Mouse (Mus musculus) heart, embryonic 15.5 days (tissue): Measurements from ENCODE around the gene Ntan1. TPM values are rescaled to one million over a fixed set of nuclear protein-coding genes. Genes with fewer than 3 reads are reported as not detected.
"Not testable (repeated sequence)": the region's sequence is repeated elsewhere in the genome, so short reads cannot be mapped to it uniquely, and the experiment has no call there.

Experiments used
- ATAC-seq: fragments of 200-750 bp; cut with Nextera tagmentation; replicated peaks from 2 replicates; pipeline ENCODE4 v1.8.0; 2017; ENCODE audit warnings: low read depth, moderate TSS enrichment; ENCODE audit not compliant: insufficient number of reproducible peaks, insufficient read depth, low FRiP score
- H3K27ac ChIP-seq: fragments of 300-500 bp; sonication (generic); 2 replicates; pipeline ENCODE4 v1.5.1; 2015; ENCODE audit warnings: mild to moderate bottlenecking, inconsistent platforms
- H3K27me3 ChIP-seq: fragments of 300-500 bp; sonication (generic); 2 replicates; pipeline ENCODE4 v1.6.1; 2015; ENCODE audit warnings: inconsistent platforms
- H3K36me3 ChIP-seq: fragments of 300-500 bp; sonication (generic); 2 replicates; pipeline ENCODE4 v1.6.1; 2015; ENCODE audit warnings: mild to moderate bottlenecking, inconsistent platforms
- H3K4me1 ChIP-seq: fragments of 300-500 bp; sonication (generic); replicated peaks from 2 replicates; pipeline ENCODE4 v1.6.1; 2015; ENCODE audit warnings: inconsistent platforms
- H3K4me2 ChIP-seq: fragments of 300-500 bp; sonication (generic); 2 replicates; pipeline ENCODE4 v1.6.1; 2015; ENCODE audit warnings: inconsistent platforms, mild to moderate bottlenecking, moderate library complexity
- H3K4me3 ChIP-seq: fragments of 300-500 bp; sonication (generic); 2 replicates; pipeline ENCODE4 v1.5.1; 2015; ENCODE audit warnings: mild to moderate bottlenecking, inconsistent platforms
- H3K9ac ChIP-seq: fragments of 300-500 bp; sonication (generic); 2 replicates; pipeline ENCODE4 v1.6.1; 2015; ENCODE audit warnings: mild to moderate bottlenecking, inconsistent platforms
- H3K9me3 ChIP-seq: fragments of 300-500 bp; sonication (generic); replicated peaks from 2 replicates; pipeline ENCODE4 v1.6.1; 2016; ENCODE audit warnings: inconsistent platforms
- WGBS: fragments of 180-500 bp; shearing (Covaris S2); methylation state at CpG from one replicate; pipeline ENCODE4 v1.1.7; 2015; ENCODE audit warnings: mixed read lengths; 5-methylcytosine and 5-hydroxymethylcytosine counted together
- polyA plus RNA-seq: library from polyadenylated mRNA; unstranded; fragments of >200 nt; fragmentation: Nextera tagmentation; extraction: Ambion mirVana; gene quantifications from 2 replicates; pipeline ENCODE4 v1.2.1, GENCODE M21; 2015

Ntan1 gene
- 138 and 145 TPM in 2 replicates for polyA plus RNA-seq

DNA sequence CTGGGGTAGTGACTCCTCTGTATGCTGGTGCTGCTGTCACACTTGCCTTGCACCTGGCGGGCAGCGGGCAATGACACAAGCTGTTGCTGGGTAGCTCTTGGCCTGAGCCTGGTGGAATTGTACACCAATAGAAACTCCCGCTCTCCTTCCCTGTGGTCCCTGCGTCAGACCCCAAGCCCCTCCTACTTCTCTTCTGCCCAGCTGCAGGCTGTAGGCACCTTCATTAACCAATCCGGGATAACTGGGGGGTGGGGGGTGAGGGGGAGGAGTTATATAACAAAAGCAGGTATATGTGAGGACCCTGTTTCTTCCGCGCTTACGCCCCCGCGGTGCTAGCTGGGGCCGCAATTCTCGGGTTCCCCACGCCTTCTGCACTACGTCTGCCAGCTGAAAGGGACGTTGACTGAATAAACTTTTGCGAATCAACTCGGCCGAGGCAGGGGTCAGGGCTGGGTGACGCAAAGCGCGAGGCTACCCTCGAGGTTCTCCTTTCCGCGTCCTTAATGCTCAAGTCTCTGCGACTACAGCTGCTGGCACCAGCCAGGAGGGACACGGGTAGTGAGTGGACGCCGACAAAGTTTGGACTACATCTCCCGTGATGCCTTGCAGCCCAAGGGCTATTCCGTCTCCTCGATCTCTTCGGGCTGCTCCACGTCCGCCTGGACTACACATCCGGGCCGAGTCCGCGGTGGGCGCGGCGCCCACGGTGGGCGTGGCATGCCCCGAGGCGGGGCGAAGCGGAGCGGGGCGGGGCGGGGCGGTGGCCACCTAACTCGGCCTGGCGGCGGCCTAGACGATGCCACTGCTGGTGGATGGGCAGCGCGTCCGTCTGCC, at the start of gene Ntan1:
Gene Ntan1, plus strand, starts transcription at position 286 of the 834 bp plus-strand sequence.
- H3K27ac ChIP-seq = peak within 1 kb of the TSS; percentile 96
- ATAC-seq = peak; percentile 96
- no peaks in the 10 kb centered on the region for H3K27me3 ChIP-seq
- peaks cover 26% of the 10 kb centered on the region for H3K4me1 ChIP-seq
- peak within 1 kb of the TSS; percentile 75 for H3K4me2 ChIP-seq
- no peaks in the 10 kb centered on the region for H3K9me3 ChIP-seq
- peak within 1 kb of the TSS; percentile 77 for H3K4me3 ChIP-seq
- peaks cover 16% of the 10 kb centered on the region; the same call in 1 of the 2 replicates for H3K36me3 ChIP-seq
- WGBS = under 1% methylated on average over 58 of the region's 58 CpGs
- H3K9ac ChIP-seq = peak within 1 kb of the TSS; percentile 82

DNA sequence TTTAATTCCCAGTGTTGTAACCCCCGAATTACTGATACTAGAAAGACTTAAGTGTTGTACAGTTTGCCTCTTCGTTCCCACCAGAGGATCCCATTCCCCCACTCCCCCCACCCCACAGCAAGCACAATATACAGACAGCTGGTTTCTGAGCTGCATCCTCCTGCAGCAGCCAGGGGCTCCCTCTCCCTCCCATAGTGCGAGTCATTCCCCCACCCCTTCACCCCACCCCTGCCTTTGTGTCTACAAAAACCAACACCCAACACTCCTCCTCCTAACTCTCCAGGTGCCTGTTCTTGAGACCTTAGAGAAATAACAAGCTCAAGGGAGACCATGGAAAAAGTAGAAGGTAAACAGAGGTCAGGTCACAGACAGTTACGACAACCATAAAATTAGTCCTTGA, 47.0 kb upstream of the Ntan1 start:
- H3K4me2 ChIP-seq, ATAC-seq, H3K27ac ChIP-seq, H3K4me1 ChIP-seq, H3K4me3 ChIP-seq, H3K9me3 ChIP-seq, H3K27me3 ChIP-seq, H3K9ac ChIP-seq, H3K36me3 ChIP-seq: not testable (repeated sequence)
- 67% methylated on average over 4 of the region's 4 CpGs for WGBS

DNA sequence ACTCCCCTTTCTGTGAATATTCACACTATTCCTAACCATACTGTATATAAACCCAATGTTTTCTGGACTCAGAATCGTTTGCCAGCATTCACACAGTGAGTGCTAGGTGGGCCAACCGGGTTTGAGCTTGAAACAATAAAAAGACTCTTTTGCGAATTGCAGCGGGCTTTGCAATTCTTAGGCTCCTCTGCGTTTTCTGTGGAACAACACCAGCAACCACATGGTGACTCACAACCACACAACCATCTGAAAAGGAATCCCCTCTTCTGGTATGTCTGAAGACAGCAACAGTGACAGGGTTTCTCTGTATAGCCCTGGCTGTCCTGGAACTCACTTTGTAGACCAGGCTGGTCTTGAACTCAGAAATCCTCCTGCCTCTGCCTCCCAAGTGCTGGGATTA, 46.6 kb upstream of the Ntan1 start:
- H3K27ac ChIP-seq, H3K9me3 ChIP-seq, H3K9ac ChIP-seq, H3K4me1 ChIP-seq, H3K4me2 ChIP-seq, H3K36me3 ChIP-seq, H3K27me3 ChIP-seq, ATAC-seq, H3K4me3 ChIP-seq: not testable (repeated sequence)
- 82% methylated on average over 5 of the region's 5 CpGs for WGBS

DNA sequence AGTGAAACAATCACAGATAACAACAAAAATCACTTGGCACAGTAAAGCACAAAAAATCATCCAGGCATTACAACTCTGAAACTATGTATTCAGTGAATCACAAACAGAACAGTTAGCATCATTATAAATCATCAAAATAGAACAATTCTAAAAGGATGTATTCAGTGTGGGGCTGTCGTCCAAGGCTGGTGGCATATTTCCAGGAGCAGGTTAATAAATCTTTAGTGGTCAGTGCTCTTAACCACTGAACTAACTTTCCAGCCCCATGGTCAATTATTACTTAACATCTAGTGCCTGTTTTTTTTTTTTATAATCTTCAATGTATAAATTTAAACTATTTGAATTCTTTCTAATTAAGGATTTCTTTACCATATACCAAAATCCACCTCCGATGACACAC, 44.6 kb upstream of the Ntan1 start:
- 77% methylated on average over 2 of the region's 2 CpGs for WGBS
- not testable (repeated sequence) for H3K27me3 ChIP-seq, ATAC-seq

DNA sequence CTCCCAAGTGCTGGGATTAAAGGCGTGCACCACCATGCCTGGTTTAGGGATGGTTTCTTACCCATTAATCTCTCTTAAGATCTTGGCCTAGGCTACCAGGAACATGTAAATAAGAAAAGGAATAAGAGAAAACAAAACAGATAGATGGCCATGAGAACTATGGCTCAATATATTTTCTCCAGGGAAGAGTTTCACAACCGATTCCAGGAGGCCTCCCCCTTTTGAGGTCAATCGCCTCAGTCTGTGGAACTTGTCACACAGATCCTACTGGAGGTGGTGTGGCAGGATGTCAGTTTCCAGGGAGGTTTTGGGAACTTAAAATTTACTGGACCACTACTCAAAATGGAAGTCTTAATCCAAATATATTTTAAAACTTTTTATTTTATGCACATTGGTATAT, 44.0 kb upstream of the Ntan1 start:
- not testable (repeated sequence) for H3K9ac ChIP-seq, H3K9me3 ChIP-seq, H3K4me1 ChIP-seq, H3K4me2 ChIP-seq, H3K4me3 ChIP-seq, H3K36me3 ChIP-seq, ATAC-seq, H3K27ac ChIP-seq, H3K27me3 ChIP-seq
- WGBS = 76% methylated on average over 3 of the region's 3 CpGs

More for the DNA sequence above, 44.6 kb upstream of the Ntan1 start:
- not testable (repeated sequence) for H3K4me2 ChIP-seq, H3K4me1 ChIP-seq, H3K4me3 ChIP-seq, H3K9me3 ChIP-seq, H3K27ac ChIP-seq, H3K9ac ChIP-seq, H3K36me3 ChIP-seq

DNA sequence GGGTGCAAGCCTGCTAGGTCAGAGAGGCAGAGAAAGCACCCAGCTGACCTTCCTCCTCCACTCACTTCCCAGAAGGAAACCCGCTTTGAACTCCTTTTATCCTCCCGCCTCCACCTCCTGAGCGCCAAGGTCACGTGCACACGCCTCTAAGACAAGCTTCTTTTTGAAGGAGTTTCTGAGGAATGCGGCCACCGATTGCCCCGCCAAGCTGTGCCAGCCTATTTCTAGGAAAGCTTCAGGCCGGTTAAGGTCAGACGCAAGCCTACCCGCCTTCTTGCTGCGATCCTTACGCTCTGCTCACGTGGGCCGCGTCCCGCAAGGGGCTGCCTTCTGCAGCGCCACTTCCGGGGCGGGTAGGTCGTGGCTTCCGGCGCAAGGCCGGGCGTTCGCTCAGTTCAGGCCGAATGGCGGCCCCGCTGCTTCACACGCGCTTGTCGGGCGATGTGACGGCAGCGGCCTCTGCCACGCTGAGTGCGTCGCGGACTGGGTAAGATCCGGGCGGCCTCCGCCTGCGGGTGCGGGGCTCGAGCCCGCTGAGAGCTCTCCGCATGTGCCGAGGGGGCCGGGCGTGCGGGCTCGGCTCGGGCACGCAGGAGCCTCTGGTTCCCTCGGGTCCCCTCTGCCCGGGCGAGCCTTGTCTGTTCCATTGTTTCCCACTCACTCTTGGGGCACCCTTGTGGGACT, 38.1 kb upstream of the Ntan1 start, which contains the start of gene Rrn3:
Gene Rrn3, plus strand, starts transcription at position 356 of the 684 bp plus-strand sequence.
- ATAC-seq = peak; percentile 97
- Histone ChIP-seq H3K4me3 (peak within 1 kb of the TSS; percentile 96), H3K36me3 (peaks cover 14% of the 10 kb centered on the region)

DNA sequence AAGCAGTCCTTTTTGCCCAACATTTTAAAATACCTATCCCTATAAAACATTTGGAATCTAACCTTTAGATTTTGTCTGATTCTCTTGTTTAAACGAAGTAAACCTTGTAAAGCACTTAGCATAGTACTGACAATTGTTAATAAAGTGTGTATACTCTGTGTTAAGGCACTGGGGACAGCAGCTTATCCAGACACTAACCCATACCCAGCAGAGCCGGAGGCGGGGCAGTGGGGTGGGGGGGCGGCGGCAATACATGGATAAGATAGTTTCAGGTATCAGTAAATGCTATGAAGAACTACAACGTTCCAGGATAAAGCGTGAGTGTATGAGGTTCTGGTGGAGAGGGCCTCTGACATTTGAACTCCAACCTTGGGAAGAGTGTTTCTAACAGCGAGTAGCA, 37.4 kb upstream of the Ntan1 start:
- no peak for ATAC-seq
- H3K9me3 ChIP-seq = no peaks in the 10 kb centered on the region
- H3K27ac ChIP-seq = no peak overlapping the region
- peak overlapping the region; percentile 96 for H3K4me3 ChIP-seq
- WGBS = 23% methylated on average over 8 of the region's 8 CpGs
- peak overlapping the region; percentile 97 for H3K9ac ChIP-seq
- H3K4me1 ChIP-seq = peaks cover 13% of the 10 kb centered on the region
- no peaks in the 10 kb centered on the region for H3K27me3 ChIP-seq
- peaks cover 21% of the 10 kb centered on the region for H3K36me3 ChIP-seq
- H3K4me2 ChIP-seq = peak overlapping the region; percentile 70

More for the DNA sequence above, 38.1 kb upstream of the Ntan1 start, which contains the start of gene Rrn3:
- Histone ChIP-seq H3K27ac (peak within 1 kb of the TSS; percentile 83), H3K9me3 (no peaks in the 10 kb centered on the region), H3K9ac (peak within 1 kb of the TSS; percentile 97), H3K4me2 (peak within 1 kb of the TSS; percentile 70), H3K27me3 (no peaks in the 10 kb centered on the region), H3K4me1 (peaks cover 13% of the 10 kb centered on the region)
- under 1% methylated on average over 57 of the region's 57 CpGs for WGBS

DNA sequence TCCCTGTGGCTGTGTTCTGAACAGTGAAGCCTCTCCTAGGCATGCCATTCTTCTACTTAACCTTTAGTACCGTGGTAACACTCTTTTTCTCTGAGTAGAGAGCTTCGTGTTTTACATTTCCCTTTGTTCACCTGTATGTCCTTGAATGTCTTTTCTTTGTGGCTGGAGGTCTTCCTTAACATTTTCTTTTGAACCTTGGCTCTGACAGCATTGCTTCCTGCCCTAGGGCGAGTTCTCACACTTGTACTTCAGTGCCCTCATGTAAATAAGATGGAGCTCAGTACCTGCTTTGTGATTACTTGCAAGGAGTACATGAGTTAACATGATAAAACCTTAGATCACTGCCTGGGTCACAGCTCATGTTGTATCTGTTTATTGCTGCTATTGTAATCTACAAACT, 32.7 kb upstream of the Ntan1 start:
- no peak overlapping the region for H3K4me3 ChIP-seq
- ATAC-seq = no peak
- peaks cover 52% of the 10 kb centered on the region for H3K36me3 ChIP-seq
- 91% methylated on average over 3 of the region's 3 CpGs for WGBS
- no peaks in the 10 kb centered on the region for H3K9me3 ChIP-seq
- H3K4me2 ChIP-seq = no peak overlapping the region
- peaks cover 9% of the 10 kb centered on the region for H3K4me1 ChIP-seq
- no peaks in the 10 kb centered on the region for H3K27me3 ChIP-seq
- H3K9ac ChIP-seq = no peak overlapping the region
- no peak overlapping the region for H3K27ac ChIP-seq

DNA sequence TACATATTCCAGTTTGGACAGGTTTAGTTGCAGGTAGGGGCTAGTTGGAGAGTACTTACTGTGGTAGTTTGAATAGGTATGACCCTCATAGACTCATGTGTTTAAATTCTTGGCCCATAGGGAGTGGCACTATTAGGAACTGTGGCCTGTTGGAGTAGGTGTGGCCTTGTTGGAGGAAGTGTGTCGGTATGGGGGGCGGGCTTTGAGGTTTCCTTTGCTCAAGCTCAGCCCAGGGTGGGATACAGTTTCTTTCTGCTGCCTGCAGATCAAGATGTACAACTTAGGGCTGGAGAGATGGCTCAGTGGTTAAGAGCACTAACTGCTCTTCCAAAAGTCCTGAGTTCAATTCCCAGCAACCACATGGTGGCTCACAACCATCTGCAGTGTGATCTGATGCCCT, 25.2 kb upstream of the Ntan1 start:
- H3K4me1 ChIP-seq, H3K4me2 ChIP-seq, H3K9me3 ChIP-seq, H3K9ac ChIP-seq, ATAC-seq, H3K27ac ChIP-seq, H3K4me3 ChIP-seq, H3K27me3 ChIP-seq: not testable (repeated sequence)
- peaks cover 86% of the 10 kb centered on the region for H3K36me3 ChIP-seq
- 84% methylated on average over 2 of the region's 2 CpGs for WGBS

DNA sequence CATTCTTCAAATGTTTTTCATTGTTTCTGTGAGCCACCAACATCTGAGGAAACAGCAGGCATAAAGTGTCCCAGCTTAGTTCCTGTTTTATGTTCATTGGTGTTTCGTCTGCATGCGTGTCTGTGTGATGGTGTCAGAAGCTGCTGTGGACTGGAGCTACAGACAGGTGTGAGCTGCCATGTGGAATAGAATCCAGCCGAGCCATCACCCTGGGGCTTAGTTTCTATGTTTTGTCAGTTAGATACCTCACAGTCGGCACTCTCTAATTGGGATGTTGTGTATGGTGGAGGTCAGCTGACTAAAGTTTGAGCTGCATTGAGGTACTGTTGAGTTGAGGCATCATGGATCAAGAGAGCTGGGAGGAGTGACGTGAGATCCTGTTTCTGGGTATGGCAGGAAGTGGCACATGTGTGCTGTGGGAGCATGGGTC, 21.9 kb upstream of the Ntan1 start:
- 90% methylated on average over 5 of the region's 5 CpGs for whole genome bisulfite sequencing
- no peak for ATAC-seq

DNA sequence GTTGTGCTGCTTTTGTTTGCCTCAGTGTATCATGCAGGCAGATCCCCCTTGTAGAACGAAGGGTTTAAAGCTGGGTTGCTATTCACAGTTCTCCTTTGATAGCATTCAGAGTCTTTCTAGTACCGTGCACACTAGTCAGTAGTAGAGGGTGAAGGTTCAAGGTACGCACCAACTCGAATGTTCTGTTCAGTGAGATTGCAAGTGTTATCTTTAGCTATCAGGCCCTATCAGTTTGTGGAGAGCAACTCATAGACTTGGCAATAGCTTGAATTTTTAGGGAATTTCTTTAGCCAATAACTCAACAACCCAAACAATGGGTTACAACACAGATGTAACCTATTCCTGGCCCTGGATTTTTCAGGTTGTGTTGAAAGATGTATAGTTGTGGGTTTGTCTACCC, 17.4 kb upstream of the Ntan1 start:
- Histone ChIP-seq H3K27me3 (no peaks in the 10 kb centered on the region), H3K4me2 (no peak overlapping the region), H3K36me3 (peaks cover 80% of the 10 kb centered on the region), H3K4me1 (no peaks in the 10 kb centered on the region), H3K27ac (no peak overlapping the region), H3K9ac (no peak overlapping the region), H3K4me3 (no peak overlapping the region), H3K9me3 (no peaks in the 10 kb centered on the region)
- ATAC-seq = no peak
- WGBS = 90% methylated on average over 4 of the region's 4 CpGs

More for the DNA sequence above, 21.9 kb upstream of the Ntan1 start:
- H3K4me1 ChIP-seq = no peaks in the 10 kb centered on the region
- no peaks in the 10 kb centered on the region for H3K27me3 ChIP-seq
- no peak overlapping the region for H3K27ac ChIP-seq
- no peaks in the 10 kb centered on the region for H3K9me3 ChIP-seq
- no peak overlapping the region for H3K9ac ChIP-seq
- H3K36me3 ChIP-seq = peaks cover 87% of the 10 kb centered on the region
- H3K4me2 ChIP-seq = no peak overlapping the region
- no peak overlapping the region for H3K4me3 ChIP-seq
